Mouse (Mus musculus) forebrain, embryonic 10.5 days (tissue): Measurements from ENCODE around the gene Gli1. TPM values are rescaled to one million over a fixed set of nuclear protein-coding genes. Genes with fewer than 3 reads are reported as not detected.
"Not testable (repeated sequence)": the region's sequence is repeated elsewhere in the genome, so short reads cannot be mapped to it uniquely, and the experiment has no call there.

ENCODE experiments used
- DNase-seq: peaks from one replicate; pipeline ENCODE4 v3.0.0-alpha.2; 2017; ENCODE audit warnings: low spot score; ENCODE audit errors: extremely low spot score
- H3K27ac ChIP-seq: fragments of 300-500 bp; sonication (generic); 2 replicates; pipeline ENCODE4 v1.5.1; 2016; ENCODE audit warnings: mild to moderate bottlenecking
- H3K27me3 ChIP-seq: fragments of 300-500 bp; sonication (generic); 2 replicates; pipeline ENCODE4 v1.6.1; 2016; ENCODE audit warnings: mild to moderate bottlenecking; ENCODE audit not compliant: poor library complexity, severe bottlenecking
- H3K36me3 ChIP-seq: fragments of 300-500 bp; sonication (generic); replicated peaks from 2 replicates; pipeline ENCODE4 v1.6.1; 2016; ENCODE audit warnings: mild to moderate bottlenecking, moderate library complexity
- H3K4me1 ChIP-seq: fragments of 300-500 bp; sonication (generic); 2 replicates; pipeline ENCODE4 v1.6.1; 2016
- H3K4me3 ChIP-seq: fragments of 300-500 bp; sonication (generic); 2 replicates; pipeline ENCODE4 v1.5.1; 2016; ENCODE audit warnings: mild to moderate bottlenecking, moderate library complexity
- H3K9me3 ChIP-seq: fragments of 300-500 bp; sonication (generic); 2 replicates; pipeline ENCODE4 v1.6.1; 2016; ENCODE audit warnings: mild to moderate bottlenecking, moderate library complexity
- WGBS: fragments of 180-500 bp; shearing (Covaris S2); methylation state at CpG from one replicate; pipeline ENCODE4 v1.1.7; 2016; 5-methylcytosine and 5-hydroxymethylcytosine counted together
- polyA plus RNA-seq: library from polyadenylated mRNA; unstranded; fragments of >200 nt; fragmentation: Nextera tagmentation; extraction: Ambion mirVana; gene quantifications from 2 replicates; pipeline ENCODE4 v1.2.1, GENCODE M21; 2016

The Gli1 gene
- polyA plus RNA-seq, 1 experiment from 2014 or later: 7.0 TPM

- H3K4me3 ChIP-seq: peak overlapping the region; percentile 52
- H3K36me3 ChIP-seq: peaks cover 15% of the 10 kb centered on the region
- under 1% methylated on average over 54 of the region's 54 CpGs for WGBS
- peaks cover 99% of the 10 kb centered on the region for H3K27me3 ChIP-seq
- peak overlapping the region; percentile 67; the same call in 1 of the 2 replicates for H3K27ac ChIP-seq
- DNase-seq: peak; percentile 44
- H3K9me3 ChIP-seq: 0 out of 2 replicates have a peak, but pooled peaks cover 5% of the 10 kb centered on the region
- H3K4me1 ChIP-seq: peaks cover 18% of the 10 kb centered on the region
Measured at GRCm38 (mm10) chr10:127326017-127326801, 15.6 kb downstream of the Gli1 start.

GRCm38 (mm10) chr10:127325454-127326016 lies 16.2 kb downstream of the Gli1 start:
- H3K27ac ChIP-seq: peak overlapping the region; percentile 2; the same call in 1 of the 2 replicates
- DNase-seq: no peak
- H3K4me1 ChIP-seq: peaks cover 18% of the 10 kb centered on the region
- peak overlapping the region; percentile 52 for H3K4me3 ChIP-seq
- 30% methylated on average over 14 of the region's 14 CpGs for WGBS
- H3K9me3 ChIP-seq: 0 out of 2 replicates have a peak, but pooled peaks cover 5% of the 10 kb centered on the region
- H3K27me3 ChIP-seq: peaks cover 94% of the 10 kb centered on the region
- peaks cover 8% of the 10 kb centered on the region for H3K36me3 ChIP-seq

- no peak overlapping the region for H3K4me3 ChIP-seq
Measured at GRCm38 (mm10) chr10:127324495-127324894, 17.3 kb downstream of the Gli1 start.

GRCm38 (mm10) chr10:127323131-127323855 lies 18.5 kb downstream of the Gli1 start:
- 75% methylated on average over 17 of the region's 17 CpGs for WGBS
- Histone ChIP-seq H3K27me3 (peaks cover 72% of the 10 kb centered on the region), H3K4me1 (peaks cover 18% of the 10 kb centered on the region)

More at GRCm38 (mm10) chr10:127324495-127324894, 17.3 kb downstream of the Gli1 start:
- 10% methylated on average over 7 of the region's 7 CpGs for WGBS
- no peaks in the 10 kb centered on the region for H3K36me3 ChIP-seq
- 0 out of 2 replicates have a peak, but pooled peaks cover 5% of the 10 kb centered on the region for H3K9me3 ChIP-seq
- H3K27ac ChIP-seq: no peak overlapping the region
- DNase-seq: peak; percentile 53
- peaks cover 84% of the 10 kb centered on the region for H3K27me3 ChIP-seq
- H3K4me1 ChIP-seq: peaks cover 18% of the 10 kb centered on the region

GRCm38 (mm10) chr10:127322669-127323068 lies 19.1 kb downstream of the Gli1 start:
- Histone ChIP-seq H3K9me3 (0 out of 2 replicates have a peak, but pooled peaks cover 5% of the 10 kb centered on the region), H3K4me3 (no peak overlapping the region), H3K36me3 (no peaks in the 10 kb centered on the region), H3K4me1 (peaks cover 18% of the 10 kb centered on the region), H3K27me3 (peaks cover 66% of the 10 kb centered on the region), H3K27ac (no peak overlapping the region)
- 83% methylated on average over 4 of the region's 4 CpGs for WGBS
- no peak for DNase-seq

More at GRCm38 (mm10) chr10:127323131-127323855, 18.5 kb downstream of the Gli1 start:
- H3K9me3 ChIP-seq: 0 out of 2 replicates have a peak, but pooled peaks cover 5% of the 10 kb centered on the region
- no peak overlapping the region for H3K4me3 ChIP-seq
- DNase-seq: no peak
- H3K27ac ChIP-seq: no peak overlapping the region
- H3K36me3 ChIP-seq: no peaks in the 10 kb centered on the region

- Histone ChIP-seq H3K36me3 (no peaks in the 10 kb centered on the region), H3K4me1 (peaks cover 18% of the 10 kb centered on the region), H3K9me3 (0 out of 2 replicates have a peak, but pooled peaks cover 2% of the 10 kb centered on the region), H3K27me3 (peaks cover 61% of the 10 kb centered on the region), H3K27ac (no peak overlapping the region), H3K4me3 (no peak overlapping the region)
- 66% methylated on average over 13 of the region's 13 CpGs for WGBS
- DNase-seq: no peak
Measured at GRCm38 (mm10) chr10:127322178-127322577, 19.6 kb downstream of the Gli1 start.

- H3K27me3 ChIP-seq: peaks cover 55% of the 10 kb centered on the region
- DNase-seq: no peak
- H3K4me1 ChIP-seq: peaks cover 13% of the 10 kb centered on the region
- no peaks in the 10 kb centered on the region for H3K36me3 ChIP-seq
- no peaks in the 10 kb centered on the region for H3K9me3 ChIP-seq
- no peak within 1 kb of the TSS for H3K4me3 ChIP-seq
- 73% methylated on average over 3 of the region's 3 CpGs for WGBS
- no peak within 1 kb of the TSS for H3K27ac ChIP-seq
Measured at GRCm38 (mm10) chr10:127321621-127322020, 20.2 kb downstream of the Gli1 start, which contains the start of gene Arhgap9. Gene Arhgap9 (plus strand): TSS chr10:127321964.

GRCm38 (mm10) chr10:127319969-127320368 lies 21.8 kb downstream of the Gli1 start:
- no peak overlapping the region for H3K27ac ChIP-seq
- H3K36me3 ChIP-seq: no peaks in the 10 kb centered on the region
- peaks cover 39% of the 10 kb centered on the region for H3K27me3 ChIP-seq
- no peak overlapping the region for H3K4me3 ChIP-seq
- H3K9me3 ChIP-seq: no peaks in the 10 kb centered on the region
- H3K4me1 ChIP-seq: no peaks in the 10 kb centered on the region
- 81% methylated on average over 7 of the region's 7 CpGs for WGBS
- DNase-seq: no peak

- no peaks in the 10 kb centered on the region for H3K9me3 ChIP-seq
- H3K36me3 ChIP-seq: no peaks in the 10 kb centered on the region
- no peak overlapping the region for H3K4me3 ChIP-seq
- peaks cover 19% of the 10 kb centered on the region for H3K27me3 ChIP-seq
- no peak overlapping the region for H3K27ac ChIP-seq
- WGBS: 55% methylated on average over 4 of the region's 4 CpGs
- no peaks in the 10 kb centered on the region for H3K4me1 ChIP-seq
- DNase-seq: no peak
Measured at GRCm38 (mm10) chr10:127318009-127318408, 23.8 kb downstream of the Gli1 start.

GRCm38 (mm10) chr10:127317277-127317676 lies 24.5 kb downstream of the Gli1 start:
- DNase-seq: no peak
- Histone ChIP-seq H3K9me3 (no peaks in the 10 kb centered on the region), H3K4me3 (no peak overlapping the region), H3K36me3 (no peaks in the 10 kb centered on the region), H3K4me1 (no peaks in the 10 kb centered on the region; the same call in 1 of the 2 replicates), H3K27me3 (peaks cover 12% of the 10 kb centered on the region), H3K27ac (no peak overlapping the region)
- 84% methylated on average over 2 of the region's 2 CpGs for whole genome bisulfite sequencing

GRCm38 (mm10) chr10:127314950-127315349 lies 26.8 kb downstream of the Gli1 start:
- not testable (repeated sequence) for H3K4me3 ChIP-seq, H3K27ac ChIP-seq, H3K27me3 ChIP-seq, H3K36me3 ChIP-seq, H3K9me3 ChIP-seq, DNase-seq
- WGBS: 87% methylated on average over 1 of the region's 1 CpGs
- H3K4me1 ChIP-seq: peaks cover 12% of the 10 kb centered on the region

- Histone ChIP-seq H3K36me3 (peaks cover 18% of the 10 kb centered on the region), H3K4me1 (peaks cover 13% of the 10 kb centered on the region)
- not testable (repeated sequence) for DNase-seq, H3K4me3 ChIP-seq, H3K27ac ChIP-seq, H3K9me3 ChIP-seq, H3K27me3 ChIP-seq
- 87% methylated on average over 5 of the region's 5 CpGs for WGBS
Measured at GRCm38 (mm10) chr10:127313516-127313915, 28.3 kb downstream of the Gli1 start.
